Mouse (Mus musculus) adrenal gland, postnatal 14 days (tissue): ENCODE data around the gene Dll3. TPM values are rescaled to one million over a fixed set of nuclear protein-coding genes. Genes with fewer than 3 reads are reported as not detected.
"Not testable (repeated sequence)": the region's sequence is repeated elsewhere in the genome, so short reads cannot be mapped to it uniquely, and the experiment has no call there.

Experiments used
- DNase-seq: peaks from one replicate; pipeline ENCODE4 v3.0.0; 2021; ENCODE audit warnings: mixed read lengths
- total RNA-seq: library from RNA; stranded (reverse); gene quantifications from 2 replicates; pipeline ENCODE4 v1.2.3, GENCODE M21; 2021

Dll3 gene
- total RNA-seq, 1 experiment from 2014 or later, result 0.41 TPM

- DNase-seq, result no peak
These were observed 50.1 kb downstream of the Dll3 start for GRCm38 (mm10) chr7:28251976-28252375.

GRCm38 (mm10) chr7:28248957-28249356, 53.1 kb downstream of the Dll3 start:
- no peak for DNase-seq

- not testable (repeated sequence) for DNase-seq
These were observed 58.1 kb downstream of the Dll3 start for GRCm38 (mm10) chr7:28243943-28244342.

Other genes starting within 250 kb of the Dll3 start
- not detected in 2 replicates for gene Fcgbp, start 231.0 kb downstream of the Dll3 start, total RNA-seq
- not detected in 2 replicates for gene 9530053A07Rik, start 172.8 kb downstream of the Dll3 start, total RNA-seq
- 111 and 122 TPM in 2 replicates for gene Fbl, start 132.5 kb downstream of the Dll3 start, total RNA-seq
- gene Dyrk1b, start 122.8 kb downstream of the Dll3 start, total RNA-seq, result 34.7 and 35.0 TPM in 2 replicates
- gene Eid2, start 34.4 kb downstream of the Dll3 start, total RNA-seq, result 27.4 and 29.8 TPM in 2 replicates
- gene Eid2b, start 24.5 kb downstream of the Dll3 start, total RNA-seq, result 14.2 and 14.3 TPM in 2 replicates
- gene Selenov, start 11.1 kb downstream of the Dll3 start, total RNA-seq, result not detected in 2 replicates
- gene Timm50, start 9.8 kb upstream of the Dll3 start, total RNA-seq, result 94.7 and 100 TPM in 2 replicates
- gene Supt5, start 36.5 kb upstream of the Dll3 start, total RNA-seq, result 122 and 127 TPM in 2 replicates
- gene Rps16, start 48.4 kb upstream of the Dll3 start, total RNA-seq, result 937 and 1,132 TPM in 2 replicates
- 27.9 and 32.6 TPM in 2 replicates for gene Plekhg2, start 70.4 kb upstream of the Dll3 start, total RNA-seq
- 27.9 and 30.7 TPM in 2 replicates for gene Zfp36, start 78.0 kb upstream of the Dll3 start, total RNA-seq
- gene Med29, start 90.5 kb upstream of the Dll3 start, total RNA-seq, result 29.6 and 30.5 TPM in 2 replicates
- gene Paf1, start 90.7 kb upstream of the Dll3 start, total RNA-seq, result 77.0 and 87.6 TPM in 2 replicates
- 14.7 and 24.7 TPM in 2 replicates for gene Gmfg, start 135.2 kb upstream of the Dll3 start, total RNA-seq
- 11.5 and 12.8 TPM in 2 replicates for gene Lrfn1, start 149.7 kb upstream of the Dll3 start, total RNA-seq
- not detected in 2 replicates for gene Ifnl2, start 208.2 kb upstream of the Dll3 start, total RNA-seq
- gene Ifnl3, start 220.6 kb upstream of the Dll3 start, total RNA-seq, result not detected in 2 replicates
- gene Sycn, start 238.6 kb upstream of the Dll3 start, total RNA-seq, result not detected in 2 replicates
- gene Nccrp1, start 245.0 kb upstream of the Dll3 start, total RNA-seq, result 0.41 TPM in 1 of 2 replicates, not detected in the other